Mouse (Mus musculus) Patski (cell line): Measurements from ENCODE around the gene Creg2. TPM values are rescaled to one million over a fixed set of nuclear protein-coding genes. Genes with fewer than 3 reads are reported as not detected.
A peak's percentile ranks its signal among the peaks of the same experiment; 100 is the strongest.
"Not testable (repeated sequence)": the region's sequence is repeated elsewhere in the genome, so short reads cannot be mapped to it uniquely, and the experiment has no call there.

Experiments used
- ATAC-seq: fragments of 100-300 bp; one replicate; pipeline ENCODE4 v1.8.0; 2021
- CTCF ChIA-PET: fragments of 350-600 bp; sonication (Branson Sonifier 250); formaldehyde crosslinking; loops from one replicate; lab custom pipeline; 2022; ENCODE audit warnings: inconsistent platforms; lab: Charles Lee
- POLR2A ChIA-PET: fragments of 350-600 bp; sonication (Branson Sonifier 250); formaldehyde crosslinking; loops from one replicate; lab custom pipeline; 2022; ENCODE audit warnings: antibody characterized with exemption, inconsistent platforms; lab: Charles Lee
- DNase-seq: peaks from one replicate; pipeline ENCODE4 v3.0.0-alpha.2; 2011; ENCODE audit warnings: low read depth, low spot score
- H3K27me3 ChIP-seq: fragments of 371-371 bp; one replicate; pipeline ENCODE4 v1.5.1; 2021
- CTCF ChIP-seq: fragments of 100-300 bp; IDR thresholded peaks from one replicate; pipeline ENCODE4 v1.5.1; 2021
- in situ Hi-C: fragments of 300-500 bp; cut with MboI; formaldehyde crosslinking; loops from 3 replicates; pipeline ENCODE4 v1.11.1; 2018; ENCODE audit warnings: low pct_unique_long_range_greater_than_20kb, mixed read lengths
- polyA plus RNA-seq: library from polyadenylated mRNA; unstranded; gene quantifications from one replicate; pipeline ENCODE4 v1.2.3, GENCODE M21; 2021

The Creg2 gene
- polyA plus RNA-seq, 1 experiment from 2014 or later = not detected

GRCm38 (mm10) chr1:39598726-39599125, 52.5 kb downstream of the Creg2 start:
- DNase-seq (peak; percentile 57), ATAC-seq (no peak)
- ChIA-PET CTCF (no interaction called here), POLR2A (no interaction called here)
- TF ChIP-seq CTCF = no peak
- H3K27me3 ChIP-seq = no peaks in the 10 kb centered on the region
- in situ Hi-C loops = no loop called here

GRCm38 (mm10) chr1:39597135-39597534, 54.1 kb downstream of the Creg2 start:
- POLR2A ChIA-PET, in situ Hi-C loops, H3K27me3 ChIP-seq, ATAC-seq, CTCF ChIA-PET, DNase-seq: not testable (repeated sequence)

GRCm38 (mm10) chr1:39593836-39594235, 57.4 kb downstream of the Creg2 start:
- TF ChIP-seq CTCF = no peak
- ChIA-PET POLR2A (interaction anchor here (0.5 kb wide), 1 partner anchor 353 kb away, joined by 4 read pairs; no protein-coding TSS in a partner anchor), CTCF (interaction anchor here (1.2 kb wide), 1 partner anchor 29 kb away, joined by 3 read pairs; no protein-coding TSS in a partner anchor)
- in situ Hi-C loops = no loop called here
- DNase-seq (no peak), ATAC-seq (no peak)
- no peaks in the 10 kb centered on the region for H3K27me3 ChIP-seq

- no peak for DNase-seq
- POLR2A ChIA-PET = interaction anchor here (0.7 kb wide), 1 partner anchor 201 kb away, joined by 3 read pairs; no protein-coding TSS in a partner anchor
- in situ Hi-C loops = no loop called here
- H3K27me3 ChIP-seq = peaks cover 8% of the 10 kb centered on the region
- ATAC-seq = no peak
- CTCF ChIA-PET = no interaction called here
- TF ChIP-seq CTCF = no peak
Measured at GRCm38 (mm10) chr1:39592090-39592489, 59.2 kb downstream of the Creg2 start.

- CTCF ChIA-PET, DNase-seq, POLR2A ChIA-PET, in situ Hi-C loops, ATAC-seq: not testable (repeated sequence)
- peaks cover 11% of the 10 kb centered on the region for H3K27me3 ChIP-seq
Measured at GRCm38 (mm10) chr1:39591557-39591956, 59.7 kb downstream of the Creg2 start.

GRCm38 (mm10) chr1:39590193-39590592, 61.1 kb downstream of the Creg2 start:
- H3K27me3 ChIP-seq = peaks cover 13% of the 10 kb centered on the region
- ChIA-PET POLR2A (no interaction called here), CTCF (no interaction called here)
- ATAC-seq = no peak
- in situ Hi-C loops = no loop called here
- no peak for TF ChIP-seq CTCF
- no peak for DNase-seq

GRCm38 (mm10) chr1:39585416-39585815, 65.9 kb downstream of the Creg2 start:
- POLR2A ChIA-PET = no interaction called here
- CTCF ChIA-PET = no interaction called here
- peaks cover 33% of the 10 kb centered on the region for H3K27me3 ChIP-seq

GRCm38 (mm10) chr1:39583173-39583572, 68.1 kb downstream of the Creg2 start:
- DNase-seq (no peak), ATAC-seq (no peak)
- H3K27me3 ChIP-seq = peaks cover 32% of the 10 kb centered on the region
- TF ChIP-seq CTCF = no peak
- POLR2A ChIA-PET = no interaction called here
- in situ Hi-C loops = no loop called here
- CTCF ChIA-PET = no interaction called here

More at GRCm38 (mm10) chr1:39585416-39585815, 65.9 kb downstream of the Creg2 start:
- DNase-seq (no peak), ATAC-seq (no peak)
- in situ Hi-C loops = no loop called here
- no peak for TF ChIP-seq CTCF

- no peak for DNase-seq
- no peak for ATAC-seq
- H3K27me3 ChIP-seq = peaks cover 21% of the 10 kb centered on the region
- ChIA-PET CTCF (no interaction called here), POLR2A (no interaction called here)
- in situ Hi-C loops = no loop called here
- no peak for TF ChIP-seq CTCF
Measured at GRCm38 (mm10) chr1:39581215-39581614, 70.1 kb downstream of the Creg2 start.

- ATAC-seq (no peak), DNase-seq (no peak)
- in situ Hi-C loops = loop anchor here (10.0 kb wide), 1 partner anchor 326 kb away; the partner anchor contains the start of gene Map4k4
- H3K27me3 ChIP-seq = peaks cover 10% of the 10 kb centered on the region
- ChIA-PET CTCF (no interaction called here), POLR2A (no interaction called here)
- TF ChIP-seq CTCF = no peak
Measured at GRCm38 (mm10) chr1:39579139-39579538, 72.1 kb downstream of the Creg2 start.

- DNase-seq (no peak), ATAC-seq (no peak)
- POLR2A ChIA-PET = interaction anchor here (0.6 kb wide), 1 partner anchor 335 kb away, joined by 3 read pairs; no protein-coding TSS in a partner anchor
- in situ Hi-C loops = loop anchor here (10.0 kb wide), 1 partner anchor 326 kb away; the partner anchor contains the start of gene Map4k4
- CTCF ChIA-PET = no interaction called here
- H3K27me3 ChIP-seq = peaks cover 4% of the 10 kb centered on the region
- no peak for TF ChIP-seq CTCF
Measured at GRCm38 (mm10) chr1:39578446-39578845, 72.8 kb downstream of the Creg2 start.
